Mouse (Mus musculus): Measurements from ENCODE around the gene Rrbp1.

Gene Rrbp1

DNA sequence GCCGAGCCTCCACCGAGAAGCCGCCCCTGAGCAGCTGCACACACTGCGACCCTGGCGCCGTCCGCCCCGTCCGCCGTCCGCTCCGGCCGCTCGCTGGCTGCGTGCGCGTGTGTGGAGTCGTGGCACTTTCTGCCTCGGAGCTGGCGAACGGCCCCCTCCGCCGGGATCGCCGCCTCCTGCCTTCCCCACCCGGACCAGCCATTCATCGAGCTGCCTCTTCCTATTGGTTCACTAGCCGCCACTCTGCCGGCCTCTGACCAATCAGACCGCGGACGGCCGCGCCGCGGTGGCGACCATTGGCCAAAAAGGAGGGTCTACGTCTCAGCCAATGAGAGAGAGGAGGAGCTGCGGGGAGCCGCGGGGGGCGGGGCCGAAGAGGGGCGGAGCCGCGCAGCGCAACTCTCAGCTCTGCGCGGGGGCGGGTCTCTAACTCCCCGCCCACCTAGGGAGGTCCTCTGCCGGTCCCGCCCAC, at the start of gene Rrbp1:
Rrbp1 (minus strand) TSS at position 184 of the 472 bp plus-strand sequence.
- DNase-seq, result peak; percentile 97 to 99

GRCm38 (mm10) chr2:144057735-144058134, 46.7 kb upstream of the Rrbp1 start:
- no peak for DNase-seq

- DNase-seq, result no peak
These were observed 41.5 kb upstream of the Rrbp1 start for GRCm38 (mm10) chr2:144052410-144053065.

- no peak for DNase-seq
These were observed 39.8 kb upstream of the Rrbp1 start for GRCm38 (mm10) chr2:144050861-144051260.

- DNase-seq, result no peak
These were observed 39.1 kb upstream of the Rrbp1 start for GRCm38 (mm10) chr2:144050146-144050680.

- DNase-seq, result no peak
These were observed 35.9 kb upstream of the Rrbp1 start for GRCm38 (mm10) chr2:144046916-144047315.

GRCm38 (mm10) chr2:144045756-144046560, 34.9 kb upstream of the Rrbp1 start:
- DNase-seq, result no peak

- no peak for DNase-seq
These were observed 33.7 kb upstream of the Rrbp1 start for GRCm38 (mm10) chr2:144044726-144045125.

DNA sequence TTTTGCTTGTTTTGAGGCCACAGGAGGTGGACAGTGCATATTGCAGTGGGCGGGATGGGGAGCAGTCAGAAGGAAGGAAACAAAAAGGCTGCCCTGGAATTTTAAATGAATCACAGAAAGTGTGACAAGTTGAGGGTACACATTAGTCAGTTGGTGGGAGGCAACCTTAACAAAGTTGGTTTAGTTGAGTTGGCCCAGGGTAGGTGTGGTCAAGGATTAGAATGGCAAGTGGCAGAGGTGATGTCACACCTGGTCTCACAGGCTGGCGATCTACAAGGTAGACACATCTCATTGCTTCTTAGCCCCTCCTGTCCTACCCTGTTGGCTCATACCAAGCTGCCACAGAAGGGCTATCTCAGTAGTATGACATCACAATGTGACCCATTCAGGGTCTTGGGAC, 21.6 kb upstream of the Rrbp1 start, which contains the start of gene Banf2:
Banf2 (plus strand) TSS at position 396 of the 400 bp plus-strand sequence.
- no peak for DNase-seq

- no peak for DNase-seq
These were observed 19.7 kb upstream of the Rrbp1 start for GRCm38 (mm10) chr2:144030791-144031190.

DNA sequence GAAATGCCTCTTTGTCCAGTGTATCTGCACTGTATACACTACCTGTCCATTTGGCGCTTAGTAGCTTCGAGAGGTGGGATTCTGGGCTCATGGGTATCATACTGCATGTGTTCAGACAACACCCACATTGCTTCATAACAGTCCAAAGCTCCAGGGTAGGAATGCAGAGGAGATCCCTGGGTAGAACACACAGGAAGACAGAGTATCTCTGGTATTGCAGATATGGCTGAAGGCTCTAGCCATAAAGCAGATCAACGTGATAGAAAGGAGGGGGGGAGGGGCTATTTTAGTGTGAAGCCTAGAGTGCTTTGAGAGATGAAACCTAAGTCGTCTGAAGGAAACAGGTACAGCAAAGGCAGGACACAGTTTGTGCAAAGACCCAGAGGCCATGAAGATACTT, 15.4 kb upstream of the Rrbp1 start:
- no peak for DNase-seq

DNA sequence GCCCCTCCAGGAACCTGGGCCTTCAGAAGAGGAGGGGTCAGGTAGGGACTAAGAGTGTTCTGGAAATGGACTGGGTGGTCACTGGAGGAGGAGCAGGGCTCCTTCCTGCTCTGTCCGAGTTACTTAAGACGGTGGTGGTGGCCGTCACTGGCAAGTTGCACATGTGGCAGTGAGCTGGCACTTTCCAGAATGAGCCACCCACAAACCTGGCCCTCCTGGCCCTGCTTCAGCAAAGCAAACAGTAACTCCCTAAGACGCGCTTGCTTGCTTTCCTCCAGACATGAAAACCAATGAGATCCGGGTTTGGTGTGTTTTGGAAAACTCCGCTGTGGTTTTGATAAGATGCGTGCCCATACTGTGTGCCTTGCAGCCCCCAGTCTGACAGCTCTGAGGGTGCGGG, 14.3 kb upstream of the Rrbp1 start:
- DNase-seq, result no peak

- DNase-seq, result no peak
These were observed 11.4 kb upstream of the Rrbp1 start for GRCm38 (mm10) chr2:144022441-144022840.

DNA sequence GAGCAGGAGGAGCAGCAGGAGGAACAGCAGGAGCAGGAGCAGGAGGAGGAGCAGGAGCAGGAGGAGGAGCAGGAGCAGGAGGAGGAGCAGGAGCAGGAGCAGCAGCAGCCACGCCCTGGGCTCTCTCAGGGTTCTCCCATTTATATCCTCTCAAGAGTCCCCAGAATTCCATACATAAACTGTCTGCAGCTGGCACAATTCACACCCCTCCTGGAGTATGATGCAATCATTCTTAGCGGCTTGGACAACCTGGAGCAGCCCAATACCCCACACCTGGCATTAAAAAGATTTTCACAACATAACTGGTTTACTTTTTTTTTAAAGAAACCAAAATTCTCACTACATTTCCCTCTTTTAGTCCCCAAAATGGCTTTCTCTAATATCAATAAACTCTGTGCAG, 8.9 kb upstream of the Rrbp1 start:
- DNase-seq, result no peak

GRCm38 (mm10) chr2:144015861-144016260, 4.8 kb upstream of the Rrbp1 start:
- no peak for DNase-seq

GRCm38 (mm10) chr2:144014481-144014880, 3.4 kb upstream of the Rrbp1 start:
- no peak for DNase-seq

DNA sequence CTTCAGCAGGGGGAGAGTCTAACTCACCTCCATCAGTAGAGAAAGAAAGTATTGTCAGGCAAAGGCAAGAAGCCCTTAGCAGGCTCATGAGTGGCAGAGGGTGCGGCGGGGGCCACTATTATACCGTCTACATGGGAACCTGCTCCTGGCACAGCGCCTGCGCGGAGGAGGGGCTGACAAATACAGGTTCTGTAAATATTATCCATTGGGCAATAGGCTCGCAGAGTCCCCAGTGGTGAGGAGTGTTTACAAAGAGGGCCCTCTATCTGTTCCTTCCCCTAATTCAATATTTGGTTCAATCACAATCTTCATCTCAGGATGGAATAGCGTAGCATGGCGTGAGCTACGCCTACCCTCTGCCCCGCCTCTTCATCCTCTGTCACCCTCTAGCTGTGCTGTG, 3.0 kb upstream of the Rrbp1 start:
- DNase-seq, result no peak

GRCm38 (mm10) chr2:144010282-144011044, 600 bp downstream of the Rrbp1 start:
- peak; percentile 80 to 92 for DNase-seq

DNA sequence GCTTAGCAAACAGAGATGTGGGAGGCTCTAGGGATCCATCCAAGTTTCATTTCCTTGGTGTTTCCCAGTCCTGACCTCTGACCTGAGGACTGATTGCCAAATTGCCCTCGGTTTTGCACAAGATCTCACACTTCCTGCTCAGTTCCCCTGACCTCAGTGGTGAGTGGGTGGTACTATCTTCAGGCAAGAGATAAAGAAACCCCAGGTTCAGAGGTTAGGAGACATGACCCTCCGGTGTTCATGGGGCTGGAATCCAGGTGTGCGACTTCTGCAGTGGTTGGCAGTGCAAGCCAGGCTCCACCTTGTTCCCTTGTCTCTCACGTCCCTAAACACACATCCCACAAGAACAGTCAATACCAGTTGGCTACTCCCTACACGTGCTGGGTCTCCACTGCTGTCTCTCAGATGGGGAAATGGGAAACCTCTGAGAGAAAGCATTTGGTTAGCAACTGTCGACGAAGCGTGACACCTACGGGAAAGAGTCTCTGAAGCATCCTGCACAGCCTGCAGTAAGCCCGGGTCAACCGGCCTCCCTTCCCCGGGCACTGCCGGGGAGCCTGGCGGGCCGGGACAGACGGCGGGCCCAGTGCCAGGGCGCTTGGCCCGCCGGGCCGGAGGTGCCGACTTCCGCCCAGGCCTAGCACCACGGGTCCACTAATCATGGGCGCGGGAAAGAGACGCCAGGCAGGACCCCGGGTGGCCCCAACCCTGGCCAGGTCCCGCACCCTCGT, 1.3 kb downstream of the Rrbp1 start:
- peak; percentile 79 to 82 for DNase-seq

DNA sequence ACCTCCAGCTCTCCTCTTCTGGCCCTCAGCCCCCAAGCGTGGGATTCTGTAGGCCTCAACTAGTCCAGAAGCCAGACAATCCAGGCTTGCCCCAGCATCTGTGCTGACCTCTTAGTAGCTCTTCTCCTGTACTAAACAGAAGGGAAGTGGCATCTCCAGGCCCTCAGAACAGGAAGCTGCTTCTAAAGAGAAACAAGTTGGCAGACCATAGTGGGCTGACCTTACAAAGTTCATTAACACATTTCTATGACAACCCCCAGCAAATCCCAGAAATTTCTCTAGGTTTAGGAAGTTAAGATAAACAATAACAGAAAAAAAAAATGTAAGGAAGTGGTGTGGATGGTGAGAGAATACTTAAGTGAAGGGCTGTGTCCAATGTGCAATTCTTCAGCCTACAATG, 2.0 kb downstream of the Rrbp1 start:
- DNase-seq, result no peak

DNA sequence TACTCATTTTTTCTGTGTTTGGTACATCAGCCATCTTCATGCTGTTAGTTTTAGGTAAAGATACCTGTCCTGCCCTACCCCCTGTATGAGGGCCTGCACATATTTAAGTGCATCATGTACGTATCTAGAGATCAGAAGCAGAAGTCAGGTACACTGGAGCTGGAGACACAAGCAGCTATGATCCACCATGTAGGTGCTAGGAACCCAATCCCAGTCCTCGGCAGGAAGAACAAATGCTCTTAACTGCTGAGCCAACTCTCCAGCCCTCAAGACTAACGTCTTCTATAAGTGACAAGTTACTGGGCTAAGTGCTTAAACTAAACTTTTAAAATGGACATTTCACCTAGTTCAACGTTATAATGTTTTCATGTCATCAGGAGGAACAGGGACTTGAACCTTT, 3.9 kb downstream of the Rrbp1 start:
- no peak for DNase-seq

DNA sequence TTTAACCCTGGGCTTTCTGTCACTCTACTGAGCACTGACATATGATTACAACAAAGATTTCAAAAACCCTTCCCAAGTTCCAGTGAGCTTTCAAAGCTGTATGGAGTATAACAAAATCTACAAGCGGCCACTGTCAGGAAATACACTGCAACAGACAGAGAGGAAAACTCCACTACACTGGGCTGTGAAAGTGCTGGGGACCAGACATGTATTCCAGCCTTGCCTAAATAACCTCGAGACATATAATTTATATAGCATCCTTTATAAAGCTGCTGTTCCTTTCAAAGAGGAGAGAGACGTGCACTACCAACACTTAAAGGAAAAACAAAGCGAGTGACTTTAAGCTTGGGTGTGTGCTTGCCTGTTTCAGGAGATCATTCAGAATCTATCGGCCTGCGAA, 4.4 kb downstream of the Rrbp1 start:
- DNase-seq, result no peak

Data from kidney, postnatal 25 days (tissue).